Mouse (Mus musculus) cerebral cortex, adult 2 months (tissue): ENCODE measurements around the gene Peak1.

ENCODE experiments used
- WGBS: fragments of 180-500 bp; shearing (Covaris S2); methylation state at CpG from one replicate; pipeline ENCODE4 v1.1.7; 2018; 5-methylcytosine and 5-hydroxymethylcytosine counted together

The Peak1 gene

GRCm38 (mm10) chr9:56304526-56304925, 113.3 kb downstream of the Peak1 start:
- WGBS, result 86% methylated on average over 2 of the region's 2 CpGs

GRCm38 (mm10) chr9:56302921-56303465, 114.9 kb downstream of the Peak1 start:
- WGBS, result 56% methylated on average over 3 of the region's 3 CpGs

- 89% methylated on average over 2 of the region's 2 CpGs for WGBS
Measured at GRCm38 (mm10) chr9:56290019-56290418, 127.8 kb downstream of the Peak1 start.

- WGBS, result 69% methylated on average over 5 of the region's 5 CpGs
Measured at GRCm38 (mm10) chr9:56282481-56282880, 135.4 kb downstream of the Peak1 start.

GRCm38 (mm10) chr9:56273576-56273975, 144.3 kb downstream of the Peak1 start:
- WGBS, result 54% methylated on average over 3 of the region's 3 CpGs

- 93% methylated on average over 2 of the region's 2 CpGs for WGBS
Measured at GRCm38 (mm10) chr9:56272247-56272598, 145.6 kb downstream of the Peak1 start.

GRCm38 (mm10) chr9:56271326-56272246, 146.3 kb downstream of the Peak1 start:
- 78% methylated on average over 21 of the region's 21 CpGs for WGBS

- 84% methylated on average over 3 of the region's 3 CpGs for WGBS
Measured at GRCm38 (mm10) chr9:56269101-56269500, 148.8 kb downstream of the Peak1 start.

GRCm38 (mm10) chr9:56266200-56266815, 151.6 kb downstream of the Peak1 start:
- 80% methylated on average over 7 of the region's 7 CpGs for WGBS

GRCm38 (mm10) chr9:56265460-56266199, 152.2 kb downstream of the Peak1 start:
- 79% methylated on average over 5 of the region's 5 CpGs for WGBS

- WGBS, result 62% methylated on average over 8 of the region's 8 CpGs
Measured at GRCm38 (mm10) chr9:56265022-56265360, 152.9 kb downstream of the Peak1 start.

GRCm38 (mm10) chr9:56264308-56265021, 153.4 kb downstream of the Peak1 start:
- 44% methylated on average over 7 of the region's 7 CpGs for WGBS

GRCm38 (mm10) chr9:56263055-56263454, 154.8 kb downstream of the Peak1 start:
- WGBS, result 100% methylated on average over 1 of the region's 1 CpGs

- WGBS, result 71% methylated on average over 14 of the region's 14 CpGs
Measured at GRCm38 (mm10) chr9:56260495-56261136, 157.3 kb downstream of the Peak1 start.

GRCm38 (mm10) chr9:56259790-56260494, 157.9 kb downstream of the Peak1 start:
- 72% methylated on average over 22 of the region's 22 CpGs for WGBS

- WGBS, result 96% methylated on average over 10 of the region's 10 CpGs
Measured at GRCm38 (mm10) chr9:56258261-56258790, 159.5 kb downstream of the Peak1 start.

- WGBS, result 95% methylated on average over 20 of the region's 20 CpGs
Measured at GRCm38 (mm10) chr9:56257227-56258000, 160.5 kb downstream of the Peak1 start.

- 80% methylated on average over 6 of the region's 6 CpGs for WGBS
Measured at GRCm38 (mm10) chr9:56255676-56256432, 162.0 kb downstream of the Peak1 start.

- 81% methylated on average over 8 of the region's 8 CpGs for WGBS
Measured at GRCm38 (mm10) chr9:56244336-56244735, 173.5 kb downstream of the Peak1 start.
